Mouse (Mus musculus) hindbrain, embryonic 16.5 days (tissue): ENCODE data around the gene Taf6l. TPM values are rescaled to one million over a fixed set of nuclear protein-coding genes. Genes with fewer than 3 reads are reported as not detected.

Source experiments
- ATAC-seq: fragments of 200-750 bp; cut with Nextera tagmentation; 2 replicates; pipeline ENCODE4 v1.8.0; 2017; ENCODE audit warnings: moderate TSS enrichment, moderate library complexity
- H3K27ac ChIP-seq: fragments of 300-500 bp; sonication (generic); 2 replicates; pipeline ENCODE4 v1.5.1; 2014; ENCODE audit warnings: low read depth, mild to moderate bottlenecking, control low read depth, low read length, moderate library complexity
- H3K27me3 ChIP-seq: fragments of 300-500 bp; sonication (generic); replicated peaks from 2 replicates; pipeline ENCODE4 v1.6.1; 2014; ENCODE audit warnings: low read length; ENCODE audit not compliant: control insufficient read depth, insufficient read depth
- H3K36me3 ChIP-seq: fragments of 300-500 bp; sonication (generic); 2 replicates; pipeline ENCODE4 v1.6.1; 2014; ENCODE audit warnings: mild to moderate bottlenecking, low read length, moderate library complexity, mixed read lengths; ENCODE audit not compliant: control insufficient read depth, insufficient read depth
- H3K4me1 ChIP-seq: fragments of 300-500 bp; sonication (generic); 2 replicates; pipeline ENCODE4 v1.6.1; 2014; ENCODE audit warnings: low read depth, low read length; ENCODE audit not compliant: control insufficient read depth, insufficient read depth
- H3K4me2 ChIP-seq: fragments of 300-500 bp; sonication (generic); 2 replicates; pipeline ENCODE4 v1.6.1; 2014; ENCODE audit warnings: mild to moderate bottlenecking, low read length, control low read depth, moderate library complexity
- H3K4me3 ChIP-seq: fragments of 300-500 bp; sonication (generic); 2 replicates; pipeline ENCODE4 v1.5.1; 2014; ENCODE audit warnings: mild to moderate bottlenecking, low read length, control low read depth, moderate library complexity
- H3K9ac ChIP-seq: fragments of 300-500 bp; sonication (generic); 2 replicates; pipeline ENCODE4 v1.6.1; 2014; ENCODE audit warnings: low read depth, mild to moderate bottlenecking, control low read depth, low read length, moderate library complexity
- H3K9me3 ChIP-seq: fragments of 300-500 bp; sonication (generic); 2 replicates; pipeline ENCODE4 v1.6.1; 2014; ENCODE audit warnings: mild to moderate bottlenecking, low read length, moderate library complexity; ENCODE audit not compliant: control insufficient read depth
- WGBS: fragments of 180-500 bp; shearing (Covaris S2); extraction: QIAGEN DNeasy Blood & Tissue Kit; methylation state at CpG from one replicate; pipeline ENCODE4 v1.1.7; 2014; 5-methylcytosine and 5-hydroxymethylcytosine counted together
- polyA plus RNA-seq: library from polyadenylated mRNA; unstranded; fragments of >200 nt; fragmentation: Nextera tagmentation; extraction: Ambion mirVana; gene quantifications from 2 replicates; pipeline ENCODE4 v1.2.1, GENCODE M21; 2015

Taf6l gene
- polyA plus RNA-seq, 1 experiment from 2014 or later, result 33.1 TPM

- no peak overlapping the region for H3K4me3 ChIP-seq
Observed at GRCm38 (mm10) chr19:8755652-8756051, 30.6 kb downstream of the Taf6l start.

GRCm38 (mm10) chr19:8747368-8747767 lies 38.8 kb downstream of the Taf6l start:
- Histone ChIP-seq H3K9ac (no peak overlapping the region), H3K27me3 (no peaks in the 10 kb centered on the region), H3K4me1 (peaks cover 8% of the 10 kb centered on the region), H3K27ac (no peak overlapping the region), H3K4me3 (no peak overlapping the region), H3K9me3 (no peaks in the 10 kb centered on the region), H3K36me3 (peaks cover 38% of the 10 kb centered on the region), H3K4me2 (no peak overlapping the region)
- 72% methylated on average over 2 of the region's 2 CpGs for WGBS
- ATAC-seq, result no peak

More at GRCm38 (mm10) chr19:8755652-8756051, 30.6 kb downstream of the Taf6l start:
- Histone ChIP-seq H3K4me2 (peak overlapping the region; percentile 72), H3K4me1 (peaks cover 21% of the 10 kb centered on the region), H3K9me3 (no peaks in the 10 kb centered on the region), H3K27ac (no peak overlapping the region), H3K27me3 (no peaks in the 10 kb centered on the region), H3K36me3 (peaks cover 20% of the 10 kb centered on the region), H3K9ac (no peak overlapping the region)
- WGBS, result 75% methylated on average over 3 of the region's 3 CpGs
- ATAC-seq, result no peak

GRCm38 (mm10) chr19:8745382-8745781 lies 40.8 kb downstream of the Taf6l start:
- H3K9ac ChIP-seq, result no peak overlapping the region
- no peaks in the 10 kb centered on the region for H3K9me3 ChIP-seq
- no peak overlapping the region for H3K4me3 ChIP-seq
- ATAC-seq, result no peak
- no peaks in the 10 kb centered on the region for H3K27me3 ChIP-seq
- no peak overlapping the region for H3K27ac ChIP-seq
- WGBS, result 85% methylated on average over 1 of the region's 1 CpGs
- H3K4me1 ChIP-seq, result peaks cover 18% of the 10 kb centered on the region
- H3K4me2 ChIP-seq, result no peak overlapping the region
- peaks cover 28% of the 10 kb centered on the region for H3K36me3 ChIP-seq

- peak overlapping the region; percentile 94 for H3K4me3 ChIP-seq
- no peak for ATAC-seq
- 16% methylated on average over 14 of the region's 14 CpGs for WGBS
- peak overlapping the region; percentile 85 for H3K9ac ChIP-seq
- H3K4me1 ChIP-seq, result peaks cover 18% of the 10 kb centered on the region
- peak overlapping the region; percentile 85 for H3K4me2 ChIP-seq
- H3K27ac ChIP-seq, result peak overlapping the region; percentile 79; the same call in 1 of the 2 replicates
- no peaks in the 10 kb centered on the region for H3K27me3 ChIP-seq
- H3K36me3 ChIP-seq, result peaks cover 33% of the 10 kb centered on the region
- no peaks in the 10 kb centered on the region for H3K9me3 ChIP-seq
Observed at GRCm38 (mm10) chr19:8742176-8742575, 44.0 kb downstream of the Taf6l start.

GRCm38 (mm10) chr19:8741243-8741869 lies 44.9 kb downstream of the Taf6l start, which contains the start of gene Stx5a:
Gene Stx5a (plus strand): TSS chr19:8741413.
- ATAC-seq, result peak; percentile 99
- Histone ChIP-seq H3K9me3 (no peaks in the 10 kb centered on the region), H3K27me3 (no peaks in the 10 kb centered on the region), H3K4me1 (peaks cover 18% of the 10 kb centered on the region), H3K4me2 (peak within 1 kb of the TSS; percentile 85), H3K36me3 (peaks cover 33% of the 10 kb centered on the region), H3K27ac (peak within 1 kb of the TSS; percentile 96), H3K4me3 (peak within 1 kb of the TSS; percentile 94), H3K9ac (peak within 1 kb of the TSS; percentile 85)
- under 1% methylated on average over 36 of the region's 36 CpGs for WGBS

- WGBS, result 65% methylated on average over 14 of the region's 14 CpGs
- peak within 1 kb of the TSS; percentile 76 for H3K9ac ChIP-seq
- H3K4me2 ChIP-seq, result peak within 1 kb of the TSS; percentile 57
- no peaks in the 10 kb centered on the region for H3K27me3 ChIP-seq
- ATAC-seq, result no peak
- peak within 1 kb of the TSS; percentile 96 for H3K27ac ChIP-seq
- peaks cover 18% of the 10 kb centered on the region for H3K4me1 ChIP-seq
- H3K9me3 ChIP-seq, result no peaks in the 10 kb centered on the region
- H3K36me3 ChIP-seq, result peaks cover 33% of the 10 kb centered on the region
- peak within 1 kb of the TSS; percentile 94 for H3K4me3 ChIP-seq
Observed at GRCm38 (mm10) chr19:8740603-8741002, 45.6 kb downstream of the Taf6l start, which contains the start of gene 1700092M07Rik. Gene 1700092M07Rik (plus strand): TSS chr19:8740718.

GRCm38 (mm10) chr19:8739646-8740045 lies 46.6 kb downstream of the Taf6l start:
- Histone ChIP-seq H3K9me3 (no peaks in the 10 kb centered on the region), H3K36me3 (peaks cover 31% of the 10 kb centered on the region), H3K4me3 (no peak overlapping the region), H3K27ac (no peak overlapping the region), H3K9ac (no peak overlapping the region), H3K4me1 (peaks cover 22% of the 10 kb centered on the region), H3K4me2 (no peak overlapping the region), H3K27me3 (no peaks in the 10 kb centered on the region)
- no peak for ATAC-seq
- WGBS, result 89% methylated on average over 6 of the region's 6 CpGs

- Histone ChIP-seq H3K9ac (no peak overlapping the region), H3K36me3 (peaks cover 31% of the 10 kb centered on the region), H3K4me1 (peaks cover 22% of the 10 kb centered on the region), H3K4me3 (no peak overlapping the region), H3K27me3 (no peaks in the 10 kb centered on the region), H3K27ac (no peak overlapping the region), H3K4me2 (no peak overlapping the region), H3K9me3 (no peaks in the 10 kb centered on the region)
- WGBS, result 89% methylated on average over 7 of the region's 7 CpGs
- ATAC-seq, result no peak
Observed at GRCm38 (mm10) chr19:8738911-8739310, 47.3 kb downstream of the Taf6l start.

- peak overlapping the region; percentile 82 for H3K4me3 ChIP-seq
- H3K4me2 ChIP-seq, result peak overlapping the region; percentile 76
- 3% methylated on average over 11 of the region's 11 CpGs for WGBS
- H3K36me3 ChIP-seq, result peaks cover 25% of the 10 kb centered on the region
- H3K4me1 ChIP-seq, result peaks cover 10% of the 10 kb centered on the region
- 0 out of 2 replicates have a peak overlapping the region, but pooled peaks have one; percentile 25 for H3K27ac ChIP-seq
- H3K27me3 ChIP-seq, result no peaks in the 10 kb centered on the region; the same call in 1 of the 2 replicates
- H3K9ac ChIP-seq, result peak overlapping the region; percentile 71
- no peak; the same call in 1 of the 2 replicates for ATAC-seq
- H3K9me3 ChIP-seq, result no peaks in the 10 kb centered on the region
Observed at GRCm38 (mm10) chr19:8736160-8736467, 50.1 kb downstream of the Taf6l start.
